Mouse (Mus musculus): ENCODE measurements at regions not wholly inside any gene's neighbourhood (a gene's known extent, or its start where the extent isn't known, plus 50 kb on each side); places are given as distances from the start of the nearest gene placed in this dataset.

DNA sequence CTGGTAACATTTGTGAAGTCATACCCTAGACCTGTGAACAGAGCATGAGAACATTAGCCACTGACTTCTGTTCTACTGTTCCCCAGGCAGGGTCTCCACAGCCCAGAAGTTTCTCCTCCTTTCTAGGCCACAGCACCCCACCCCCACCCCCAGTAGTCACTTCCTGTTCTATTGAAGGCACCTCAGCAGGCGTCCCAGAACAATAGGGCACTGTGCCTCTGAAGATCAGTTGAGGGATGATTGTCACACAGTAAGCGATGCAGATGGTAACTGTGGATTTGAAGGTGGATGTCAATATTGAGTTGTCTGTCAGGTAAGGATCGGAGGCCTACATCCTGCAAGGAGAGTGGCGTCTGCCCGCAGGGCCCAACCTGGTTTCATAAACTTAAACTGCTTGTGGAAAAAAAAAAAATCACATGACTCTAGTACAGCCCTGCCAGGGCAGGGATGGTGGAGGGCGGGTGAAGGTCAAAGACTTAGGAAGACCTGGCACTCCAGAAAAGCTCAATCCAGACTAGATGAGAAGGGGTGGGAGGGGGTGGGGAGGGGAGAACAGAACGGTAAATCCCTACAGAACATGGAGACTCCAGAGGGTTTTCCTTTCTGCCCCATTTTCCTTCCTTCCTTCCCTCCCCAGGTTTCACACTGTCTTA is 103.1 kb upstream of the Rybp start:
- DNase-seq (ENCODE audit: low spot score in 2 of 2), result no peak

DNA sequence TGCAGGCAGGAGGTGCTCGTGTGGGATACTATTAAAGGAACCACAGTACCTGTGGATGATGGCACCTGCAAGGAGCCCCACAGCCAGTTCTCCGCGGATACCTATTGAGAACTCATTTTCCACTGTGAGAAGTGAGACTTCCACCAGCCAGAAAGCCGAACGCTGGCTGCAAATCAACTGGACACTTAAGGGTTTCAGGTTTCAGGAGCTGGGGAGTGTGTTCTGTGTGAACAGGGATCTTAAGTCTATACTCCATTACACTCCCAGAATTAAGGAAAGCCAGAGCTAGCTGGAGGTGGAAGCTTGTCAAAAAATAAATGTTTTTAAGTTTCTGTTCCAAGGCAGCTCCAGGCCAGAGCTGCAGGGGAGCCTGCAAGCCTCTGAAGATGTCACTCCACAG is 99.8 kb upstream of the Rybp start:
- no peak for DNase-seq (ENCODE audit: low spot score in 2 of 2)

DNA sequence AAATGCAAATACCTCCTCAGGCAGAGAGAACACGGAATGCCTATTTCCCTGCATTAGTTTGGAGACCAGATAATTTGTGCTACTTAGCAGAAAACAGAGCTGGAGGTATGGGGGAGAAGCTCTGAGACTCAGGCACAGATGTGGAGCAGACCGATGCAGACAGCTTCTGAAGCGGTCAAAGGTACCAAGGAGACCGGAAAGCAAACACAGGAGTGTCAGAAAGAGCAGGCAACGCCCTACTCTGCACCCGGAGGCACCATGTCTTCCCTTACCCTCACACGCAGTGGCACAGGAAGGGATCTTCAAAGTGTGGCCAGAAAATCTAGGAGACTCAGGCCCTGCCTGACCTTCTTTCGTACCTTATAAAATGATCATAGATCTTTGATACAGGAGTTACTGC is 98.4 kb upstream of the Rybp start:
- DNase-seq (ENCODE audit: low spot score in 2 of 2), result no peak

- no peak for DNase-seq (ENCODE audit: low spot score in 2 of 2)
These were observed 93.8 kb upstream of the Rybp start for GRCm38 (mm10) chr6:100381046-100381445.

- no peak for DNase-seq (ENCODE audit: low spot score in 2 of 2)
These were observed 93.3 kb upstream of the Rybp start for GRCm38 (mm10) chr6:100380536-100380935.

DNA sequence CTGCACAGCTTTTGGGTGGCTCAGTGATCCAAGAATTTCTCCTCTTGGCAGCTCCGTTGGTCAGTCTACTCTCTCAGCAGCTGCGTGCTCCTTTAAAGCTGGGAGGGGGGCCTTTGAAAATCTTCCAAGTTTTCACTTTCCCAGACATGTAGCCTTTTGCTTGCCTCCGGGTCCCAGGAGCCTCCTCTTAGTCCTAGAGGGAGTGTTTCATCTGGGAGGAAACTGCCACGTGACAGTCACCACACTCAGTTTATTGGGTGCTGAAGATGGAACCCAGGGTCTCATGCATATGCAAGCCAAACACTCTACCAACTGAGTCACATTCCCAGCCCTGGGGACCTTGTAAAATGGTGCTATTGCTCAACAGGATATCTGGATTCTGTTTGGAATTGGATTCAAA is 92.5 kb upstream of the Rybp start:
- DNase-seq (ENCODE audit: low spot score in 2 of 2), result no peak

DNA sequence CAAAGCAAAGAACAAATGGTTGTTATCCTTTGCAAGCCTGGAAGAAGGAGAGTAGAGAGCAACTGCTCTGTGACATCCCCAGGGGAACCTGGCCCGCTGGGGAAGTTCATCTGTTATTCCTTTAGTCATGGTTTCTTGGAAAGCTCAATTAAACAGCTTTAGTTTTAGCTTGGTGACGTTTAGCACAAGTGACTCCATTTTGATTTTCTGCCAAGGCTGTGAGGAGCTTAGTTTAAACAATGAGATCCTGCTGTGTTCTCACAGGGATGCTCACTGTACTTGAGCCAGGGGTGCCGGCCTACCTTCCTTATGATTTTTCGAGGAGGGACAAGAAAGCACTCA is 91.2 kb upstream of the Rybp start:
- no peak for DNase-seq (ENCODE audit: low spot score in 2 of 2)

DNA sequence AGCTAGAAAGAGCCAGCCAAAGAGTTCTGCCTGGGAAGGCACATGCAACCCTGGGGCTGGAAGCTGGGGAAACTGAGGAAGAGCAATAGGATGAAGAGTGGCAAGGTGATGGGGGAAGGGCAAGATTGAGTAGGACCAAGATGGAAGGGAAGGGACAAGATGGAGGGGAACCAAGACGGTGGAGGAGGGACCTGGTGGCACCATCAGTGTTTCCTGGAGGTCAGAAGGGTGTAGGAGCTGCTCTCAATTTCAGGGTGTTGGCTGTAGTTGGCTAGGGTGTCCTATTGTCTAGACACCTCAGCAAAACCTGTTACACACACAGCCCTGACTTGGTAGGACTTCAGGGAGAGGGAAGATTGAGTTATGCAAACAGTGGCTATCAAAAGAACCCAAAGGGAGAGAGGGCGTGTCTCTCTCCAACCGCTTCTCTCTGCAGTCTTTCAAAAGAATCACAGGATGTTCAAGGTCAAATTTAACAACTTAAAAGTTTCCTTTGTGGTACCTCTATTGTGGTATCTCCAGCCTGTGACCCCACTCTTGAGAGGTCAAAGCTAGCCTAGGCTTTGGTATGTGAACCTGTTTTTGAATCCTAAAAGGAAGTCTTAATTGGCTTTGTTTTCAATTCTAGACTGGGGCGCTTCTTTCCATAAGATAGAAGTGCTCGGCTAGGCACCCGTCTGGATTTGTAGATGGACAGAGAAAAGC is 90.7 kb upstream of the Rybp start:
- no peak for DNase-seq (ENCODE audit: low spot score in 2 of 2)

- no peak for DNase-seq (ENCODE audit: low spot score in 2 of 2)
These were observed 89.4 kb upstream of the Rybp start for GRCm38 (mm10) chr6:100376656-100377055.

GRCm38 (mm10) chr6:100370828-100371227 is 83.5 kb upstream of the Rybp start:
- DNase-seq (ENCODE audit: low spot score in 2 of 2), result no peak

DNA sequence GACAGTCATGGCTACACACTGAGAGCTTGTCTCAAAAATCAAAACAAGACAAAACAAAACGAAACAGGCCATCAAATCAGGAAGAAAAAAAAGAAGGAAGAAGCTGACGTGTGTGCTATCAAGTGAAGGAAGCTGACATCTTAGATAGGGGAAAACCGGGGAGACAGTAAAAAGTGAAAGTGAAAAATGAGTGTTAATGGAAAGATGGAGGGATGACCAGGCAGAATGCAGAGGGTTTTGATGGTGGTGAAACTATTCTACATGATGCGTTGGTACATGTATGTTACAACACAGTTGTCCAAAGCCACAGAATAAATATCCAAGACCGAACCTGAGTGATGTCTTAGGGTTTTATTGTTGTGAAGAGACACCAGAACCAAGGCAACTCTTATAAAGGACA is 83.1 kb upstream of the Rybp start:
- DNase-seq (ENCODE audit: low spot score in 2 of 2), result no peak

DNA sequence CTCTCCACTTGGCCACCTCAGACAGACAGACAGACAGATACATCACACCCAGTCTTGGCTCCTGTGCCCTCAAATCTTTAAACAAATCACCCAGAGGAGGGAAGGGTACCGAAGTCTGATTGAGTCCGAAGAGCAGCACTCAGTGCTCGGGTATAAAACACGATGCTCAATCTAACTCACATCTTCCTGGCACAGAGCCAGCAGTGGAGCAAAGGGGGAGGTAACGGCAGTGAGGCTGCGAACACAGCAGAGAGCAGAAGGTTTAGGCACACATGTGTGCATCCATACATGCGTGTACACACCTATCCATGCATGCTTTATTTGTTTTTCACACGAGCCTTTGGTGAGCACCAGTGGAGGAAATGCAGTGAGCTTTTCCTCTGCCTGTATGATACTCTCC is 78.9 kb upstream of the Rybp start:
- no peak for DNase-seq (ENCODE audit: low spot score in 2 of 2)

GRCm38 (mm10) chr6:100365791-100366190 is 78.5 kb upstream of the Rybp start:
- no peak for DNase-seq (ENCODE audit: low spot score in 2 of 2)

- DNase-seq (ENCODE audit: low spot score in 2 of 2), result no peak
These were observed 76.4 kb upstream of the Rybp start for GRCm38 (mm10) chr6:100363683-100364082.

DNA sequence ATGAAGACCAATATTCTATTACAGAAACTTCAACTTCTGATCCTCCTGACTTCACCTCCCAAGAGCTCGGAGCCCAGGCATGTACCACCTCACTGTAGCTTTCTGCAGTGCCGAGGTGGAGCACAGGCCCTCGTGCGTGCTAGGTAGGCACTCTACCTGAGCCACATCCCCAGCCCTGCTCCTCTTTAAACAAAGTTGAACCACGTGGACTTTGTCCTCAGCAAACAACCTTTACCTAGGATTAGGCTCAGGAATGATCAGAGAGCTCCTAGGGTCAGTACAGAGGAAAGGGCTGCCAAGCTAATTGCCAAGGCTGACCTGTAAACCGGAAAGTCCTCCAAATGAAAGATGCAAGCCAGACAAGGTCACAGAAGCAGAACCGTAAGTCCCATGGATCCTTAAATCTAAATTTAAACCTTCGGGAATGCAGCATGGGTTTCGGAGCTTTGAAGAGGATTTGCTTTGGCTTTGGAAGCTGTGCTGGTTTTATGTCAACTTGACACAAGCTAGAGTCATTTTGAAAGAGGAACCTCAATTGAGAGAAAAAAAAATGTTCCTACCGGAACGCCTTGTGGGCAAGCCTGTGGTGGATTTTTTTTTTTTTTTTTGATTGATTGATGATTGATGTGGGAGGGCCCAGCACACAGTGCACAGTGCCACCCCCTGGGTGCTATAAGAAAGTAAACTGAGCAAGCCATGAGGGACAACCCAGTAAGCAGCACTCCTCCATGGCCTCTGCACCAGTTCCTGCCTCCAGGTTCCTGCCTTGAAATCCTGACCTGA is 69.5 kb upstream of the Rybp start:
- DNase-seq (ENCODE audit: low spot score in 2 of 2), result no peak

GRCm38 (mm10) chr6:100355858-100356257 is 68.6 kb upstream of the Rybp start:
- no peak for DNase-seq (ENCODE audit: low spot score in 2 of 2)

DNA sequence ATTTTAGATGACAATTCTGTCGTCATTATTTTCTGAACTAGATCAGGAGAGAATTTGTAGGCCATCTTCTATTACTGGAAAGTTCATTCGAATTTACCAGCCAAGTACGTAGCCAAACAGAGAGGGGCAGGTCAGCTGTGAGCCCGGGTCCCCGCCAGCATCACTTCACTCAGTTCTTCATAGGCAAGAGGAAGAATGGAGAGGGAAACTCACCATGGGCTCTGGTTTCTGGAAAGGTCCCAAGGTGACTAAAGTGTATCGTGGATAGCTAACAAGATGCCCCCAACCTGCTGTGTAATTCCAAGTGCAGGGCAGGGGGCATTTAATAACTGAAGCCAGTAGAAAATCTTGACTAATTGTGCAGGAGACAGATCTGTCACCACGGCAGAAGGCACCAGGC is 60.2 kb upstream of the Rybp start:
- DNase-seq (ENCODE audit: low spot score in 2 of 2), result no peak

- DNase-seq (ENCODE audit: low spot score in 2 of 2), result no peak
These were observed 57.8 kb upstream of the Rybp start for GRCm38 (mm10) chr6:100345073-100345472.

DNA sequence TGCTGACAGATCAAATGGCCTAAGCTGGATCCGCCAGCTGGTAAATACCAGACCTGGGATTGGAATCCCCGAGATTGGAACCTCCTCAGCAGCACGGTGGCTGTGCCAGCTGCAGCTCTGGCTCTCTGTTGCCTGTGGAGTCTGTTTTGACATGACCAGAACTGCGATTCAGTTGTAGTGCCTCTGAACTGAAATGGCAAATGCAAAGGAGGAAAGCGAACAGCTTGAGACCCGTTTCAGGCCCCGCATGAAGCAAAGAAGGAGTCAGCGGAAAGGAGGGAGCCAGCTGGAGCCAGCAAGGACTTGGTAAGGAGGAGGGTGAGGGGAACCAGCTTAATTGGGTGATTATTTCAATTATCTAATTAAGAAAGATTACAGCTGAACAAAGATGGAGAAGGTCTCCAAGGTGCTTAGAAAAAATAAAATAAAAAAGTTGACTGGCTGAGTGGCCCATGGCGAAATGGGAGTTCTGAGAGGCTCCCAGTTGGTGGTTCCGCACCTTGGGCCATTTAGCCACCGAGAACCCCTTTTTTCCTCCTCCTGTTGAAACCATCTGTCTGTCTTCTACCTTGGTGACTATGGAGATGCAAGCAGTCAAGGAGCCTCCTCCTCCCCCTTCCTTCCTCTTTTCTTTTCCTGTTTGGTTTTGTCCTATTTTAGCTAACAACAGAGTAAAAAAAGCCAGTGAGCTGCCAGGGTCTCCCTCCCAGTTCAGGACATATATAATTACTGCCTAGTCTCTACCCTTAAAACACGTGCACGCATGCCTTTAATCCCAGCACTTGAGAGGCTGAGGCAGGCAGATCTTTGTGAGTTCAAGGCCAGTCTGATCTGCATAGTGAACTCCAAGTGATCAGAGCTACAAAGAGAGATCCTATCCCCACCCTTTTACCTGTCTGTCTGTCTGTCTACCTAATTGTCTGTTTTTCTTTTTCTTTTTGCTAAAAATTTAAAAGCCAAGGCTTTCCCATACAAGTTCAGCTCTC is 54.3 kb upstream of the Rybp start:
- DNase-seq (ENCODE audit: low spot score in 2 of 2), result no peak

DNA sequence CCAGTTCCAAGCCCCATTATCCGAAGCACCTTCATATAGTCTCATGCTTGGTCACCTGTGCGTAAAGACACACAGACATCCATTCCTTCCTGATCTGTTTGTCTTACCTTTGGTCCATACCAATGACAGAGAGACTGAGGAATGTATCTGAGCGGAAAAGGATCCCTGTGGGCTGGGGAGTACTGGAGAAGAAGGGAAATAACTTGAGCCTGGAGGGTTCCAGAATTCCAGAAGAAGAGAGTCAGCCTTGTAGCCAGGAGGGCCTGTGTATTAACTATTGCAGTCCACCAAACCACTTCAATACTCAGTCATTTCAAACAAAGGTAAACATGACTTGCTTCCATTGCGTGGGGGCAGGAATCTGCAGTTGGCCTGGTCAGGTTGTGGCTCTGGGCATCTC is 51.0 kb upstream of the Rybp start:
- DNase-seq (ENCODE audit: low spot score in 2 of 2), result no peak
